Mouse (Mus musculus) forebrain, embryonic 14.5 days (tissue): ENCODE results near the gene Zdhhc6. TPM values are rescaled to one million over a fixed set of nuclear protein-coding genes. Genes with fewer than 3 reads are reported as not detected.

Experiments used
- ATAC-seq: fragments of 200-750 bp; cut with Nextera tagmentation; 2 replicates; pipeline ENCODE4 v1.8.0; 2017; ENCODE audit warnings: mild to moderate bottlenecking, moderate library complexity
- DNase-seq: peaks from one replicate; pipeline ENCODE4 v3.0.0-alpha.2; 2015; ENCODE audit warnings: low spot score
- H3K27ac ChIP-seq: fragments of 300-500 bp; sonication (generic); 2 replicates; pipeline ENCODE4 v1.5.1; 2014; ENCODE audit warnings: low read depth, mild to moderate bottlenecking, control low read depth, low read length, moderate library complexity
- H3K27me3 ChIP-seq: fragments of 300-500 bp; sonication (generic); replicated peaks from 2 replicates; pipeline ENCODE4 v1.6.1; 2014; ENCODE audit warnings: low read length, control low read depth, mixed read lengths; ENCODE audit not compliant: control insufficient read depth, insufficient read depth
- H3K36me3 ChIP-seq: fragments of 300-500 bp; sonication (generic); 2 replicates; pipeline ENCODE4 v1.6.1; 2014; ENCODE audit warnings: low read length, control low read depth; ENCODE audit not compliant: control insufficient read depth, insufficient read depth
- H3K4me1 ChIP-seq: fragments of 300-500 bp; sonication (generic); 2 replicates; pipeline ENCODE4 v1.6.1; 2014; ENCODE audit warnings: antibody characterized with exemption, low read length, control low read depth; ENCODE audit not compliant: control insufficient read depth, insufficient read depth
- H3K4me2 ChIP-seq: fragments of 300-500 bp; sonication (generic); 2 replicates; pipeline ENCODE4 v1.6.1; 2014; ENCODE audit warnings: mild to moderate bottlenecking, control low read depth, low read length
- H3K4me3 ChIP-seq: fragments of 300-500 bp; sonication (generic); 2 replicates; pipeline ENCODE4 v1.5.1; 2014; ENCODE audit warnings: low read depth, low read length, control low read depth
- H3K9ac ChIP-seq: fragments of 300-500 bp; sonication (generic); 2 replicates; pipeline ENCODE4 v1.6.1; 2014; ENCODE audit warnings: mild to moderate bottlenecking, low read length, control low read depth, moderate library complexity
- H3K9me3 ChIP-seq: fragments of 300-500 bp; sonication (generic); replicated peaks from 2 replicates; pipeline ENCODE4 v1.6.1; 2016; ENCODE audit warnings: low read length, control low read depth, mixed read lengths; ENCODE audit not compliant: control insufficient read depth
- WGBS: fragments of 180-500 bp; shearing (Covaris S2); extraction: QIAGEN DNeasy Blood & Tissue Kit; methylation state at CpG from one replicate; pipeline ENCODE4 v1.1.7; 2014; 5-methylcytosine and 5-hydroxymethylcytosine counted together
- polyA plus RNA-seq: library from polyadenylated mRNA; unstranded; fragments of >200 nt; fragmentation: Nextera tagmentation; extraction: Ambion mirVana; gene quantifications from 2 replicates; pipeline ENCODE4 v1.2.1, GENCODE M21; 2014

The Zdhhc6 gene
- polyA plus RNA-seq, 1 experiment from 2014 or later: 60.3 TPM

DNA sequence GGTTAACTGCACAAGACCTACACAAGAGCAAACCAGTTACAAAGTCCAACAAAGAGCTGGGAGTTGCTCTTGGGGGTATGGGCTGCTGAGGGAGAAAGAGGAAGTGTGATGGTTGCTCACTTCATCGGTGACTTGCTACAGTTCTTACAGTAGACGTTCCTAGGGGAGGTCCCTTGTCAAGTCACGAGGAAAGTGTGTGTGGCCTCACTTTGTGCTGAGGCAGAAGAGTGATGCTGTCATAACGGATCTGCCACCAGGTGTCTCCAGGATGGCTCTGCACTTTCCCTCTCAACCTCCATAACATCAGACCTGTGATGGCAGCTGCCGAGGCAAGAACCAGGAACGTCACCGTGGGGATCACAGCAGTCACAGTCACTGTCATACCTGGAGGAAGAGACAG, 88.7 kb downstream of the Zdhhc6 start:
- Histone ChIP-seq H3K4me1 (no peaks in the 10 kb centered on the region), H3K9me3 (no peaks in the 10 kb centered on the region), H3K27me3 (no peaks in the 10 kb centered on the region), H3K4me2 (no peak overlapping the region), H3K27ac (no peak overlapping the region), H3K36me3 (no peaks in the 10 kb centered on the region), H3K9ac (no peak overlapping the region), H3K4me3 (no peak overlapping the region)
- WGBS: 84% methylated on average over 7 of the region's 7 CpGs
- DNase-seq (no peak), ATAC-seq (no peak)

DNA sequence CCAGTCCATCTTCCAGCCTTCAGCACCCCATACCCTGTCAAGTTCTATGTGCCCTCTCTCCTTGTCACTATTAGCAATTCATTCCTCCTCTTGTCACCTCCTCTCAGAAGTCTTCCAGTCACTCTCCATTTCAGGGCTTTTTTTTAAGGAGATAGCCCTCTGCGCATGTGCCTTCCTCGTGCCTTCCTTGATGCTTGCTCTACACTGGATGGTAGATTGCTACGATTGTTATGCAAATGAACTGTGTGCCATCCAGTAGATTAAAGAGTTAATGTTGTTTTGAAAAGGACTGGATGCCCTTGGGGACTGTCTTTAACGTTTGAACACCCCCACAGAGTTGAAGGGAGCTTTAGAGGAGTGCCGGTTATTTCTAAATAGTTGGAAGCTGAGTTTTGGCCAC, 89.2 kb downstream of the Zdhhc6 start:
- ATAC-seq (no peak), DNase-seq (no peak)
- H3K4me3 ChIP-seq: no peak overlapping the region
- no peaks in the 10 kb centered on the region for H3K9me3 ChIP-seq
- no peaks in the 10 kb centered on the region for H3K27me3 ChIP-seq
- no peaks in the 10 kb centered on the region for H3K4me1 ChIP-seq
- H3K9ac ChIP-seq: no peak overlapping the region
- 64% methylated on average over 5 of the region's 5 CpGs for WGBS
- H3K36me3 ChIP-seq: no peaks in the 10 kb centered on the region
- no peak overlapping the region for H3K27ac ChIP-seq
- no peak overlapping the region for H3K4me2 ChIP-seq

DNA sequence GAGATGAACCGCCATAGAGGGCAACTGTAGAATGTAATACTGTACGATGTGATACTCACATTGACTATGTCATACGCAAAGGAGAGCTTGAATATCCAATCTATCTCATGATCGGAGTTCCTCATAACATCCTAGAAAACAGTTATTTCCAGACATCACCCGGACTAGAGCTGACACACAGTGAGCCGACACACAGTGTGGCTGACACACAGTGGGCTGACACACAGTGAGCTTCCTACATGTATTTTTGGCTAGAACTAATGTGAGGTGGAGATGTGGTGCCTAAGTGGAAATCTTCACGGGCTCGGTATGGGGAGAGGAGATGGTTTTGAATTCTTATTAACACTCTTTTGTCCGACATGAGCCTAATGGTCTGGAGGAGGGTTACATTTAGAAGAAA, 93.6 kb downstream of the Zdhhc6 start:
- H3K4me1 ChIP-seq: no peaks in the 10 kb centered on the region
- ATAC-seq: no peak
- H3K27ac ChIP-seq: no peak overlapping the region
- no peak overlapping the region for H3K4me2 ChIP-seq
- H3K4me3 ChIP-seq: no peak overlapping the region
- 92% methylated on average over 9 of the region's 9 CpGs for WGBS
- no peaks in the 10 kb centered on the region for H3K27me3 ChIP-seq
- no peaks in the 10 kb centered on the region for H3K9me3 ChIP-seq
- no peaks in the 10 kb centered on the region for H3K36me3 ChIP-seq
- no peak for DNase-seq
- H3K9ac ChIP-seq: no peak overlapping the region

Other genes starting within 250 kb of the Zdhhc6 start
- gene Gpam, start 188.8 kb downstream of the Zdhhc6 start, polyA plus RNA-seq: 17.2 and 21.5 TPM in 2 replicates
- gene Tectb, start 135.3 kb downstream of the Zdhhc6 start, polyA plus RNA-seq: 0.24 TPM in 1 of 2 replicates, not detected in the other
- 0.04 TPM in 1 of 2 replicates, not detected in the other for gene Gucy2g, start 74.8 kb downstream of the Zdhhc6 start, polyA plus RNA-seq
- gene Acsl5, start 64.1 kb downstream of the Zdhhc6 start, polyA plus RNA-seq: 7.7 and 9.6 TPM in 2 replicates
- gene Vti1a, start 263 bp upstream of the Zdhhc6 start, polyA plus RNA-seq: 22.8 and 26.9 TPM in 2 replicates